Mouse (Mus musculus) adrenal gland (tissue): Measurements from ENCODE around the gene Rpl6.
"Not testable (repeated sequence)": the region's sequence is repeated elsewhere in the genome, so short reads cannot be mapped to it uniquely, and the experiment has no call there.

Source experiments
- intact Hi-C: fragments of 180-260 bp; cut with DNase I; formaldehyde crosslinking; loops from one replicate; pipeline ENCODE4 v1.15.1; 2025

The Rpl6 gene

DNA sequence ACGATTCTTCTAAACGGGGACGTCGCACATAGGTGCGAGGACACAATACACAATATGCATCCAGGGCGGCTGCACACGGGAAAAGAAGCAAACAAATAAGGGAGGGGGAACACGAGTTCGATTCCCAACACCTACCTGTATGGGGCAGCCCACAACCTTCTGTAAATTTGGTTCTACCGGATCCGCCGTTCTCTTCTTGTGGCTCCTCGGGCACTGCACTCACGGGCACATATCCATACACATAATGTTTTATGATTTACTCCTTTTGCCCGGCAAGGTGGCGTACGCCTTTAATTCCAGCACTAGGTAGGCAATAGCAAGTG, 12.7 kb upstream of the Rpl6 start:
- intact Hi-C loops: no loop called here

DNA sequence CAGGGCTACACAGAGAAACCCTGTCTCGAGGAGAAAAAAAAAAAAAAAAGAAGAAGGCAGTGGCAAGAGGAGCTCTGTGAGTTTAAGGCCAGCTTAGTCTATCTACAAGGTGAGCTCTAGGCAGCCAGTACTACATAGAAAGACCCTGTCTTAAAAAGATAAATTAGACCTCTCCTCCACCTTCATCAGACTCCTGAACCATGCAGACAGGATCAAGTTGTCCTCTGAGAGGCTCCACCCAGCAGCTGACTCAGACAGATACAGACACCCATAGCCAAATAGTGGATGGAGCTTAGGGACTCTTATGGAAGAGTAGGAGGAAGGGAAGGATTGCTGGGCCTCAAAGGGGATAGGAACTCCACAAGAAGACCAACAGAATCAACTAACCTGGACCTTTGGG, 10.1 kb upstream of the Rpl6 start:
- intact Hi-C loops: no loop called here

DNA sequence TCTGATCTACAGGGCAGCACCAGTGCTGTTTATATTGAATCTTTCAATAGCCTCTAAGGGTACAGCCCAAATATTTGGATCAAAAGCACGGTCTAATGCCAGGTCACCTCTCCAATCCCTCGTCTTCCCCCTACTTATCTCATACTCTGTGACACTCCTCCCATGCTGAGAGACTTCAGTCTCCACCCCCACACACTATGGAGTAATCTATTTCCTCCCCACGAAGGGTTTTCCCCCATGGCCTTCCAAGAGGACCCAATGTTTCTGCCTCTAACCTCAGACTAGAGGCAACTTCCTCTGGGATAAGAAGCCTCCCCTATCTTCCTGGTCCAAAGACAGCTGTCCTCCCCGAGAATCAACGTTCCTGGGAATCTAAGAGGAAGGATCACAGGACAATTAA, 7.5 kb upstream of the Rpl6 start:
- intact Hi-C loops: no loop called here

DNA sequence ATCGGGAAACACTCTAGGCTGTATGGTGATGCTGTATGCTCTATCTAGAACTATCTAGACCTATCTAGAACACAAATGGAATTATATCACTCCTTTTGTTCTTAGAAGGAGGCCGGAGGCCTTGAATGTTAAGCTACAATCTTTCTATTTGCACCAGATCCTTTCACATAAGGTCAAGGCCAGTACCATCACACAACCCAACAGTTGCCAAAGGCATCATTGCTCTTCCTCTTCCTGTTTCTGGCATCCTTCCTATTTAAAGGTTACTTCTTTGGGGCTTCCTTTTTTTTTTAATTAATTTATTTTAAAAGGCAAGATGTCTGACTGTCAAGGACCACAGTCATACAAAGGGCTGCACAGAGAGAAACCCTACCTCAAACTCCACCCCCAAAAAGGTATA, 6.9 kb upstream of the Rpl6 start:
- intact Hi-C loops: no loop called here

- intact Hi-C loops: no loop called here
Measured at GRCm38 (mm10) chr5:121198376-121198775, 5.9 kb upstream of the Rpl6 start.

- intact Hi-C loops: no loop called here
Measured at GRCm38 (mm10) chr5:121201739-121202138, 2.5 kb upstream of the Rpl6 start.

- intact Hi-C loops: no loop called here
Measured at GRCm38 (mm10) chr5:121202467-121202866, 1.8 kb upstream of the Rpl6 start.

- intact Hi-C loops: not testable (repeated sequence)
Measured at GRCm38 (mm10) chr5:121205537-121206130, 1.4 kb downstream of the Rpl6 start.

GRCm38 (mm10) chr5:121206540-121206939, 2.3 kb downstream of the Rpl6 start:
- intact Hi-C loops: no loop called here

GRCm38 (mm10) chr5:121206984-121207383, 2.7 kb downstream of the Rpl6 start:
- intact Hi-C loops: no loop called here

DNA sequence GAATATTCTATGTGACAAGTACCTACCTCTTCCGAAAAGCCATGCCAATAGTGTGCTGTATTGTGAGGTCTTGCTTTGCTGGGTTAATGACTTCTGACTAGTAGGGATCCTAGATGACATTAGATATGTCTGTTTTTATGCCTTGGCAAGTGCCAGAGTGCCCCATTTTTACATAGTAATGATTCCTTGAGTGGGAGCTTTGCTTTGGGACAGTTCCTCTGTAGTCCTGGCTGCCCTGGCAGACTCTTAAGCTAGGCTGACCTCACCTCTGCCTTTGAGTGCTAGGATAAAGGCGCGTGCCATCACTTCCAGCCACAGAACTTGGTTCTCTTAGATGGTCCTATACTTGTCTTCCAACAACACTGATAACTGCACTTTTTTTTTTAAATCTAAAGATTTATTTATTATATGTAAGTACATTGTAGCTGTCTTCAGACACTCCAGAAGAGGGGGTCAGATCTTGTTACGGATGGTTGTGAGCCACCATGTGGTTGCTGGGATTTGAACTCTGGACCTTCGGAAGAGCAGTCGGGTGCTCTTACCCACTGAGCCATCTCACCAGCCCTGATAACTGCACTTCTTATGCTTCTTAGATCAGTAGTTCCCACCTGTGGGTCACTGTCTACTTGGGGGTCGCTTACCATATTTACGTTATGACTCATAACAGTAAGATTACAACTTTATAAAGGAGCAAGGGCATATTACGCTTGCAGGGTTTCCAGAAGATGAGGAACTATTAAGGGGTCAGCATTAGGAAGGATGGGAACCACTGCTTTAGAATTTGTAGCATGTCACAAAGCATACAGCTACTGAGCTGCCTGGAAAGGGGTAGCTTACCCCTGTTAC, 5.7 kb downstream of the Rpl6 start:
- intact Hi-C loops: loop anchor here (10.0 kb wide), 1 partner anchor 165 kb away; no protein-coding TSS in a partner anchor

GRCm38 (mm10) chr5:121210601-121210924, 6.3 kb downstream of the Rpl6 start:
- intact Hi-C loops: loop anchor here (10.0 kb wide), 1 partner anchor 164 kb away; no protein-coding TSS in a partner anchor

DNA sequence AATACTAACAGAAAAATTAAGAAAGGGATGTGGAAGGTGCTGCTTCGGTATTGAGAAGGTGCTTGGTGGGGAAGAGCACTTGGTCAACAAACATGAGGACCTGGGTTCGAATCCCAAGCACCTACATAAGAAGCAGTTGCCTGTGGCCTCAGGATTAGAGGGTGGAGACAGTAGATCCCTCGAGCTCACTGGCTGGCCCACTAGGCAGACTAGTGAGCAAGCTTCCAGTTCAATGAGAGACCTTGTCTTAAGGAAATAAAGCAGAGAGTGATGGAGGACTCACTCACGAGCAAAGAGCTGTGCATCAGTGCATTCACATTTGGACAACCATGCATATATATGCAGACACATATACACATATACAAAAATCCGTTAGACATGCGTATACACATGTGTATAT, 7.8 kb downstream of the Rpl6 start:
- intact Hi-C loops: loop anchor here (10.0 kb wide), 1 partner anchor 163 kb away; no protein-coding TSS in a partner anchor

GRCm38 (mm10) chr5:121214707-121215106, 10.4 kb downstream of the Rpl6 start:
- intact Hi-C loops: loop anchor here (10.0 kb wide), 1 partner anchor 160 kb away; no protein-coding TSS in a partner anchor

- intact Hi-C loops: loop anchor here (2.0 to 10.0 kb wide), 2 partner anchors 51 to 159 kb away; no protein-coding TSS in a partner anchor
Measured at GRCm38 (mm10) chr5:121215380-121216125, 11.3 kb downstream of the Rpl6 start.

GRCm38 (mm10) chr5:121216126-121216446, 11.8 kb downstream of the Rpl6 start:
- intact Hi-C loops: loop anchor here (2.0 to 10.0 kb wide), 2 partner anchors 51 to 159 kb away; no protein-coding TSS in a partner anchor

GRCm38 (mm10) chr5:121216584-121217312, 12.5 kb downstream of the Rpl6 start:
- intact Hi-C loops: loop anchor here (2.0 to 10.0 kb wide), 2 partner anchors 50 to 158 kb away; no protein-coding TSS in a partner anchor

DNA sequence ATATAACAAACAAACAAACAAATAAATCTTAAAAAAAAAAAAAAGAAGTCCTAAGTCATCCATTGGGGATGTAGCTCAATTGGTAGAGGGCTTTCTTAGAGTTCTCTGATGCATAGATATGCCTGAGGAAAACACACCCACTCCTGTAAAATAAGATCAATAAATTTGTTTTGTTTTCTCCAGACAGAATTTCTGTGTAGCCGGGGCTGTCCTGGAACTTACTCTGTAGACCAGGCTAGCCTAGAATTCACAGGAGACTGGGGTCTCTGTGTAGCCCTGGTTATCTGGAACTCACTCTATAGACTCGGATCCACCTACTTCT, 13.0 kb downstream of the Rpl6 start:
- intact Hi-C loops: loop anchor here (2.0 to 10.0 kb wide), 2 partner anchors 50 to 158 kb away; no protein-coding TSS in a partner anchor

DNA sequence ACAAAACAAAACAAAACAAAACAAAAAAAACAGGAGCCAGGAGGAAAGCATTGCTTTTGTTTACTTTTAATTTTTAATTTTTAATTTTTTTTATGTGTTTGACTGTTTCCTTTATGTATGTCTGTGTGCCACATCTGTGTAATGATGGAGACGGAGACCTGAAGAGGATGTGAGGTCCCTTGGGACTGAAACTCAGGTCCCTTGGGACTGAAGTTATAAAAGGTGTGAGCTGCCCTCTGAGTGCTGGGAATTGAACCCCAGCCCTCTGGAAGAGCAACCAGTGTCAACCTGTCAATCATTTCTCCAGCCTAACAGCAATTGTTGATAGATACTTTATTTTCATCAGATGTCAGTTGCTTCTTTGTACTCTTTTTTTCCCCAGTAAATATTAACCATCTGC, 14.9 kb downstream of the Rpl6 start:
- intact Hi-C loops: loop anchor here (10.0 kb wide), 1 partner anchor 156 kb away; no protein-coding TSS in a partner anchor

GRCm38 (mm10) chr5:121219980-121220731, 15.9 kb downstream of the Rpl6 start, which contains the start of gene Hectd4:
TSS of gene Hectd4 (plus strand) at chr5:121220219.
- intact Hi-C loops: loop anchor here (10.0 kb wide), 1 partner anchor 155 kb away; no protein-coding TSS in a partner anchor
